Mouse (Mus musculus) hindbrain, embryonic 14.5 days (tissue): ENCODE measurements at regions not wholly inside any gene's neighbourhood (a gene's known extent, or its start where the extent isn't known, plus 50 kb on each side); places are given as distances from the start of the nearest gene placed in this dataset.
"Not testable (repeated sequence)": the region's sequence is repeated elsewhere in the genome, so short reads cannot be mapped to it uniquely, and the experiment has no call there.

Experiments
- ATAC-seq: fragments of 200-750 bp; cut with Nextera tagmentation; 2 replicates; pipeline ENCODE4 v1.8.0; 2017; ENCODE audit warnings: moderate number of reproducible peaks, mild to moderate bottlenecking, moderate TSS enrichment, moderate library complexity; ENCODE audit not compliant: low FRiP score
- DNase-seq: peaks from one replicate; pipeline ENCODE4 v3.0.0-alpha.2; 2015; ENCODE audit warnings: low spot score
- H3K27ac ChIP-seq: fragments of 300-500 bp; sonication (generic); 2 replicates; pipeline ENCODE4 v1.5.1; 2014; ENCODE audit warnings: mild to moderate bottlenecking, moderate library complexity
- H3K27me3 ChIP-seq: fragments of 300-500 bp; sonication (generic); 2 replicates; pipeline ENCODE4 v1.6.1; 2014; ENCODE audit warnings: mild to moderate bottlenecking, low read length, mixed read lengths; ENCODE audit not compliant: control insufficient read depth, insufficient read depth
- H3K36me3 ChIP-seq: fragments of 300-500 bp; sonication (generic); replicated peaks from 2 replicates; pipeline ENCODE4 v1.6.1; 2014; ENCODE audit not compliant: control insufficient read depth, insufficient read depth
- H3K4me1 ChIP-seq: fragments of 300-500 bp; sonication (generic); replicated peaks from 2 replicates; pipeline ENCODE4 v1.6.1; 2014; ENCODE audit warnings: antibody characterized with exemption, low read length, mixed read lengths; ENCODE audit not compliant: control insufficient read depth, insufficient read depth
- H3K4me2 ChIP-seq: fragments of 300-500 bp; sonication (generic); replicated peaks from 2 replicates; pipeline ENCODE4 v1.6.1; 2014; ENCODE audit warnings: mild to moderate bottlenecking, moderate library complexity
- H3K4me3 ChIP-seq: fragments of 300-500 bp; sonication (generic); replicated peaks from 2 replicates; pipeline ENCODE4 v1.5.1; 2014; ENCODE audit warnings: mild to moderate bottlenecking, low read length
- H3K9ac ChIP-seq: fragments of 300-500 bp; sonication (generic); 2 replicates; pipeline ENCODE4 v1.6.1; 2014
- H3K9me3 ChIP-seq: fragments of 300-500 bp; sonication (generic); 2 replicates; pipeline ENCODE4 v1.6.1; 2016; ENCODE audit warnings: low read length; ENCODE audit not compliant: control insufficient read depth
- WGBS: fragments of 180-500 bp; shearing (Covaris S2); extraction: QIAGEN DNeasy Blood & Tissue Kit; methylation state at CpG from one replicate; pipeline ENCODE4 v1.1.7; 2014; 5-methylcytosine and 5-hydroxymethylcytosine counted together

DNA sequence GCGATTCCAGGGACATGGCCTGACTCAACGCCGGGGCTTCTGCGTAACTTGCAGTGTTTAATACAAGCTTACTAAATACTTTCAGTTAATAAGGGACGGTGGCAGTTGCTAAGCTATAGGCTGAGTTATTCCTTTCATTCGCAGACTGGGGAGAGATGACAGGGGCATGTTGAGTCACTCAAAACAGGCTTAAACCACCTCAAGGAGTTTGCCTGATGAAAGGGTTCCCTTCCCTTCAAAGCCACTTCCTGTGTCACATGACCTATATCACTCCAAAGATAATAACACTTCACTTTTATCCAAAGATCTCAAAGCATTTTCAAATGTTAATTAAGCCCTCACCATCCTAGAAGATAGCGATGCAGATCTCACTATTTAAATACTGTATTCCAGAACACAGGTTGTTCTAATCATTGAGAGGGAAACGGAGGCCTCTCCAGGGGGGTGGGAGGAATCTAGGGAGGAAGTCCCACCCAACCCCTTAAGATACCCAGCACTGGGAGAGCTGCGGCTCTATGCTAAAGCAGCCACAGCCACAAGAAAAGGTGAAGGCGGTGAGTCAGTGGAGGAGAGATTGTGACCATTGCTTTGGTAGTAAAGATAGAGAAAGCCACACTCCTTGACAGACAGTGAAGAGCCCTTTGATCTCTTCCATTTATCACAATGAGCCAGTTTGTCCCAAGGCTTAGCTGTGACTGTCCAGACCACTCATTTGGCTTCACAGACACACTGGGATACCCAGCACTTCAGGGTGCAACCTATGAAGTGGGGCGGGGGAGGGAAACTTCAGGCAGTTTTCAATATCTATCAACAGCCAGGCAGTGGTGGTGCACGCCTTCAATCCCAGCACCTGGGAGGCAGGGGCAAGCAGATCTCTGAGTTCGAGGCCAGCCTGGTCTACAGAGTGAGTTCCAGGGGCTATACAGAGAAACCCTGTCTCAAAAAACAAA lies 182.0 kb upstream of the Cdkn3 start:
- WGBS, result 75% methylated on average over 13 of the region's 13 CpGs
- Histone ChIP-seq H3K4me1 (no peaks in the 10 kb centered on the region), H3K4me2 (no peak overlapping the region), H3K36me3 (no peaks in the 10 kb centered on the region), H3K27ac (no peak overlapping the region), H3K9me3 (no peaks in the 10 kb centered on the region), H3K9ac (no peak overlapping the region), H3K4me3 (no peak overlapping the region), H3K27me3 (no peaks in the 10 kb centered on the region)
- ATAC-seq, result no peak
- no peak for DNase-seq

GRCm38 (mm10) chr14:46575889-46576288 lies 184.5 kb upstream of the Cdkn3 start:
- no peak for DNase-seq
- H3K27ac ChIP-seq, result no peak overlapping the region
- no peak for ATAC-seq
- H3K9ac ChIP-seq, result no peak overlapping the region
- H3K4me1 ChIP-seq, result no peaks in the 10 kb centered on the region
- no peak overlapping the region for H3K4me3 ChIP-seq
- no peaks in the 10 kb centered on the region for H3K9me3 ChIP-seq
- no peaks in the 10 kb centered on the region for H3K27me3 ChIP-seq
- WGBS, result 65% methylated on average over 4 of the region's 4 CpGs
- H3K36me3 ChIP-seq, result no peaks in the 10 kb centered on the region
- no peak overlapping the region for H3K4me2 ChIP-seq

DNA sequence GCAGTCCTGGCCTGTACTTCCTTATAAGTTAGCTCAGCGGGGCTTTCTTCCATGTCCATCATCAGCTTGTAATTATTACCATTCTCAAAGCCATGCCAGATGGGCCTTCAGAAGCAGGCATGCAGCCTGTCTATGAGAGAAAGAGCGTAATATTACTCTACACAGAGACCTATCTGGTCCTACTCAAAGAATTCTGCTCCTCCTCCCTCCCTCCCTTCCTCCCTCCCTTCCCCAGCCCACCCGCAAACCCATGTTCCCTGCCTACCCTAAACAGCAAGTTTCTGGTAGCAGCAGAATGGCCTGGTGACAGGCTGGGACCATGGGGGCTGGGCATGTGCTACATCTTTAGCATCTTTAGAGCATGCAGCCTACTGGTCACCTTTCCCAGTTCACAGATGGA lies 184.9 kb upstream of the Cdkn3 start:
- ATAC-seq (no peak), DNase-seq (no peak)
- Histone ChIP-seq H3K4me3 (no peak overlapping the region), H3K4me2 (no peak overlapping the region), H3K9me3 (no peaks in the 10 kb centered on the region), H3K9ac (no peak overlapping the region), H3K4me1 (no peaks in the 10 kb centered on the region), H3K27me3 (no peaks in the 10 kb centered on the region), H3K27ac (no peak overlapping the region), H3K36me3 (no peaks in the 10 kb centered on the region)
- 64% methylated on average over 3 of the region's 3 CpGs for WGBS

- Histone ChIP-seq H3K9me3 (no peaks in the 10 kb centered on the region), H3K4me2 (no peak overlapping the region), H3K27ac (no peak overlapping the region), H3K4me1 (no peaks in the 10 kb centered on the region), H3K9ac (no peak overlapping the region), H3K36me3 (no peaks in the 10 kb centered on the region), H3K4me3 (no peak overlapping the region), H3K27me3 (no peaks in the 10 kb centered on the region)
- DNase-seq (no peak), ATAC-seq (no peak)
- 64% methylated on average over 6 of the region's 6 CpGs for WGBS
Measured at GRCm38 (mm10) chr14:46573401-46573800, 182.9 kb upstream of the Bmp4 start.

DNA sequence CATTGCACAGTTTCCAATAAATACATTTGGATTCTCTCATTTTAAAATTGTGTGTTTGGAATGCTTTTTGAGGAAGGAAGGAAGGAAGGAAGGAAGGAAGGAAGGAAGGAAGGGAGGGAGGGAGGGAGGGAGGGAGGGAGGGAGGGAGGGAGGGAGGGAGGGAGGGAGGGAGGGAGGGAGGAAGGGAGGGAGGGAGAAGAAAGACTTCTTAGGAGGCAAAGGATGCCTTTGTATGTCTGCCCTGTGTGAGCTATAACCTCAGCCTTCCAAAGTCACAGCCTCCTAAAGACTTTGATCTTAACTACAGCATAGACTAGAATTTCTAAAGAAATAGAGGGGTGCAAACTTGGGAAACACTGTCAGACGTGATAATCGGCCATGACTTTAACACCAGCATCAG lies 182.5 kb upstream of the Bmp4 start:
- not testable (repeated sequence) for H3K4me2 ChIP-seq, H3K4me1 ChIP-seq, H3K36me3 ChIP-seq, H3K9ac ChIP-seq, H3K4me3 ChIP-seq, H3K27ac ChIP-seq, DNase-seq, H3K9me3 ChIP-seq, H3K27me3 ChIP-seq, ATAC-seq
- WGBS, result 70% methylated on average over 2 of the region's 2 CpGs

DNA sequence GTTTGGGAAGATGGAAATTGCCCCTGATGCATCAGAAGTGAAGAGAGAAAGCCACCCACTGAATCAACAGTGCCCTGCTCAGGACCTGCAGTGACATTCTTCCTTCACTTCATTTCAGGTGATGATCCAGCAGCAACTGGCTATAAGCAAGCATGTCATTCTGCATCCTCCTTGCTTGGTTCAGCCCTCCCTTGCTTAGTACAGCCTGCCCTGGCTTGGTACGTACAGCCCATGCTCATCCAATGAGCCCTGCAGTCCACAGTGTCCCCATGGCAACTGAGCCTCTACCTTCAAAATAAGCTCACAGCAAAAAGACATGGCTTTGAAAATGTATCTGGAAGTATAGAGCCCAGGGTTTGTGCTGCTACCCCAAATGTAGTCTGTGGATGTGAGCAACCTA lies 181.4 kb upstream of the Bmp4 start:
- 44% methylated on average over 1 of the region's 1 CpGs for WGBS
- H3K9me3 ChIP-seq, result no peaks in the 10 kb centered on the region
- no peaks in the 10 kb centered on the region for H3K27me3 ChIP-seq
- H3K4me2 ChIP-seq, result no peak overlapping the region
- ATAC-seq, result no peak
- no peak overlapping the region for H3K27ac ChIP-seq
- no peak overlapping the region for H3K4me3 ChIP-seq
- H3K9ac ChIP-seq, result no peak overlapping the region
- H3K36me3 ChIP-seq, result no peaks in the 10 kb centered on the region
- DNase-seq, result no peak
- no peaks in the 10 kb centered on the region for H3K4me1 ChIP-seq

DNA sequence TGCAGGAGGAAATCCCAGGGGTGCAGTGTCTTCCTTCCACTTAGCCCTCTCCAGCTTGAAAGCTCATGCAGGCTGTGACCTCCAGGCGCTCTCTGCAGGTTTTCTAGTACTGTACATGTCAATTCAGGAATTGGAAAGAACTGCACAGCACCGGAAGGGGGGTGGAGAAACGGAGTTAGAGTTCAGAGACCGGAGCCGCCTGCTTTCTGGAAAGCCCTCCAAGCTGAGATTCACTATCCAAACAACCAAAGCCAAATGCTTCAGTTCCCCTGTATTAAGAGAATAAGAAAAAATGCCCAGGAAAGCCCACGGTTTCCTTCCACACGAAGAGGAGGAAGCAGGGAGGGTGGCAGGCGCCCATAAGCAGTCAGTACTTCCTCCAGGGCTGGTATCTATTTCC lies 178.8 kb upstream of the Bmp4 start:
- no peaks in the 10 kb centered on the region for H3K36me3 ChIP-seq
- ATAC-seq (no peak), DNase-seq (no peak)
- no peaks in the 10 kb centered on the region for H3K4me1 ChIP-seq
- no peak overlapping the region for H3K4me3 ChIP-seq
- no peaks in the 10 kb centered on the region for H3K9me3 ChIP-seq
- H3K4me2 ChIP-seq, result no peak overlapping the region
- no peaks in the 10 kb centered on the region for H3K27me3 ChIP-seq
- WGBS, result 77% methylated on average over 8 of the region's 8 CpGs
- H3K27ac ChIP-seq, result no peak overlapping the region
- no peak overlapping the region for H3K9ac ChIP-seq

GRCm38 (mm10) chr14:46567411-46567780 lies 176.9 kb upstream of the Bmp4 start:
- no peak overlapping the region for H3K27ac ChIP-seq
- H3K4me2 ChIP-seq, result no peak overlapping the region
- ATAC-seq (no peak), DNase-seq (no peak)
- no peaks in the 10 kb centered on the region for H3K27me3 ChIP-seq
- H3K4me3 ChIP-seq, result no peak overlapping the region
- H3K36me3 ChIP-seq, result no peaks in the 10 kb centered on the region
- H3K4me1 ChIP-seq, result no peaks in the 10 kb centered on the region
- H3K9me3 ChIP-seq, result no peaks in the 10 kb centered on the region
- 71% methylated on average over 3 of the region's 3 CpGs for WGBS
- no peak overlapping the region for H3K9ac ChIP-seq

DNA sequence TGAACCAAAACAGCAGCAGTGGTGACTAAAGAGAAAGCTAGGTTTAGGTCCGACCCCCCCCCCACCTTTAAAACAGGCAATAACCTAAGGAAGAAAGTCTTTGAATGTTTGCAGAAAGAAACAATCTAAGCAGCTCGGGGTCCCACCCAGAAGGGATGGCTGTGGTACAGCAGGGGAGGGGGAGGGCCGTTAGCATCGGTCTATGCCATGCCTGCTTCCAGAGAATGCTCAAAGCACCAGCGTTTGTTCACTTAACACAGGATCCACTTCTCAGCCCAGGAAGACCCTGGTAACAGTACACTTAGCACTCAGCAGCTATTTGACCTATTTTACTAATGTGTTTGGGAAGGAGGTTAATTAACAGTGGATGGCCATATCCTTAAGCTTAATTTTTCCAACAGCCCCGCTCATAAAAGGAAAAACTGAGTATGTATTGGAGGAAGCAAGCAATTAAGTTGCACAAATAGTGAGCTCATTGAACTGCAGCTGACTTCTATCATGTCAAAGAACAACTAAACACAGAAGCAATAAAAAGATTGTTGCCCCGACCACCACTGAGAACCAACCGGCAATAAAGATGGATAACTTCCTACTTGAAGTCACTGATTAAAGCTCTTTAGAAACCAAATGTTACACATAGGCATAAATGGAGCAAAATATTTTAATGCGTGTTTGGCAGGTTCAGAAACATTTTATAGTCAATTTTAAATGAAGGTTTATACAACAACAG lies 176.4 kb upstream of the Bmp4 start:
- 73% methylated on average over 9 of the region's 9 CpGs for WGBS
- no peak for DNase-seq
- H3K27me3 ChIP-seq, result no peaks in the 10 kb centered on the region
- ATAC-seq, result no peak
- H3K4me1 ChIP-seq, result no peaks in the 10 kb centered on the region
- no peak overlapping the region for H3K27ac ChIP-seq
- H3K9me3 ChIP-seq, result no peaks in the 10 kb centered on the region
- no peak overlapping the region for H3K4me2 ChIP-seq
- H3K9ac ChIP-seq, result no peak overlapping the region
- no peak overlapping the region for H3K4me3 ChIP-seq
- H3K36me3 ChIP-seq, result no peaks in the 10 kb centered on the region
